ENCODE assay signal across 19 mouse cellular contexts in the genomic region with DNA sequence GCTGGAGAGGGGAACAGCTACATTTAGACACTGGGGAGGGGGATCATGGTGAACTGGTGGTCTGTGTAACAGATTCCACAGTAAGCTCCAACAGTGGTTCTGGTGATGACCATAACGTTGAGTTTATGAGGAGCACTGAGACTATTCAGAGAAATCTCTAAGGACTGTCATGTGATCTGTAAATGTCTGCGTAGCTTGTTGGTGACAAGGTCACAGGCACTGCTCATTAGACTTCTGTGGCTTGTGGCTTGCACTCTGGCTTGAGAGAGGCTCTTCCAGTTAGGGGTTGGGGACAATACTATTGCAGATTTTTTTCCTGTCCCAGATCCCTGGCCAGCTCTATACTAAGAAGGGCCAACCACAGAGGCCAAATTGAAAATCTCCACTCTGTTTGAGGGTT. TPM values are rescaled to one million over a fixed set of nuclear protein-coding genes. Genes with fewer than 3 reads are reported as not detected.
"Had no signal": no experiment of that assay in that cellular context is flagged by ENCODE, and none has a peak within 500 bp of the region (broad histone marks: within the 10 kb centered on the region; RNA-seq: fewer than 3 reads in every experiment).

No protein-coding gene starts in this region.

- H3K4me1 ChIP-seq: stomach, embryonic 15.5 days had no signal

- DNase-seq: lung, adult 18-20 months; lung, embryonic 14.5 days; lung, postnatal 10 days; lung, postnatal 4 days; midbrain, embryonic 14.5 days; right cerebral cortex, postnatal 25 days; right cerebral cortex, postnatal 4 days; spleen, adult 18-20 months; thymus, adult 2 months; thymus, postnatal 25 days; thymus, postnatal 4 days had no signal

- H3K9ac ChIP-seq: liver, embryonic 14.5 days; lung, embryonic 14.5 days; midbrain, embryonic 12.5 days; neural tube, embryonic 13.5 days; neural tube, embryonic 15.5 days; stomach, embryonic 15.5 days had no signal

- H3K4me3 ChIP-seq: midbrain, embryonic 10.5 days; midbrain, embryonic 12.5 days; neural tube, embryonic 13.5 days; neural tube, embryonic 15.5 days; stomach, embryonic 15.5 days had no signal

- H3K27ac ChIP-seq: liver, embryonic 14.5 days; midbrain, embryonic 10.5 days; midbrain, embryonic 12.5 days; neural tube, embryonic 13.5 days; neural tube, embryonic 15.5 days; stomach, embryonic 15.5 days; stomach, postnatal 0 days had no signal

- ATAC-seq: midbrain, embryonic 16.5 days had no signal

- H3K4me2 ChIP-seq: lung, embryonic 14.5 days; midbrain, embryonic 12.5 days; neural tube, embryonic 13.5 days; neural tube, embryonic 15.5 days; stomach, embryonic 15.5 days had no signal

- H3K36me3 ChIP-seq: midbrain, embryonic 10.5 days; midbrain, embryonic 12.5 days; neural tube, embryonic 13.5 days; neural tube, embryonic 15.5 days; stomach, embryonic 15.5 days had no signal

- H3K9me3 ChIP-seq: midbrain, embryonic 10.5 days; midbrain, embryonic 12.5 days; neural tube, embryonic 13.5 days; neural tube, embryonic 15.5 days; stomach, embryonic 15.5 days had no signal

RNA-seq across cellular contexts. Expression of a gene that starts 39.2 kb away (rescaled TPM):
- polyA plus RNA-seq: midbrain, embryonic 12.5 days; midbrain, embryonic 14.5 days; midbrain, embryonic 16.5 days had no signal
